Mouse (Mus musculus) liver, adult 2 months (tissue): ENCODE data around the gene Kif5c.

Experiments
- CTCF ChIP-seq: fragments of 200-500 bp; IDR thresholded peaks from 2 replicates; pipeline ENCODE4 v1.5.1; 2011; ENCODE audit warnings: low read depth, low read length, control low read depth
- POLR2A ChIP-seq: fragments of 200-500 bp; IDR thresholded peaks from 2 replicates; pipeline ENCODE4 v1.6.1; 2011; ENCODE audit warnings: low read length, control low read depth; ENCODE audit not compliant: insufficient read depth; ENCODE audit errors: extremely low read depth

- TF ChIP-seq CTCF (no peak), POLR2A (no peak)
Observed at GRCm38 (mm10) chr2:49744251-49745093, 125.4 kb downstream of the Kif5c start.
